Mouse (Mus musculus): ENCODE data around the gene Mllt3. TPM values are rescaled to one million over a fixed set of nuclear protein-coding genes. Genes with fewer than 3 reads are reported as not detected.

Mllt3 gene
- total and polyA plus RNA-seq, 2 experiments from 2014 or later, result 24.8 to 57.8 TPM

GRCm38 (mm10) chr4:87901166-87901565 is 132.0 kb downstream of the Mllt3 start:
- Histone ChIP-seq H3K9ac (replicated peaks; ENCODE audit: low read length, poor library complexity, severe bottlenecking) (no peak overlapping the region), H3K27ac (ENCODE audit: low read depth, low read length) (no peak overlapping the region), H3K36me3 (ENCODE audit: insufficient read depth, low read length) (no peaks in the 10 kb centered on the region), H3K9me3 (ENCODE audit: low read length) (no peaks in the 10 kb centered on the region), H3K4me2 (ENCODE audit: low read depth, low read length, poor library complexity, severe bottlenecking) (no peak overlapping the region), H3K27me3 (ENCODE audit: insufficient read depth, low read length) (no peaks in the 10 kb centered on the region), H3K4me1 (ENCODE audit: insufficient read depth, low read length) (no peaks in the 10 kb centered on the region), H3K4me3 (ENCODE audit: low read depth, low read length) (no peak overlapping the region)
- peak; percentile 21 for DNase-seq (ENCODE audit: low spot score)
- 0 out of 2 replicates have a peak, but pooled peaks have one; percentile 7 for TF ChIP-seq CTCF (IDR thresholded peaks at IDR 0.05)
- 56% methylated on average over 1 of the region's 1 CpGs for WGBS
- ATAC-seq (ENCODE audit: low FRiP score), result no peak

DNA sequence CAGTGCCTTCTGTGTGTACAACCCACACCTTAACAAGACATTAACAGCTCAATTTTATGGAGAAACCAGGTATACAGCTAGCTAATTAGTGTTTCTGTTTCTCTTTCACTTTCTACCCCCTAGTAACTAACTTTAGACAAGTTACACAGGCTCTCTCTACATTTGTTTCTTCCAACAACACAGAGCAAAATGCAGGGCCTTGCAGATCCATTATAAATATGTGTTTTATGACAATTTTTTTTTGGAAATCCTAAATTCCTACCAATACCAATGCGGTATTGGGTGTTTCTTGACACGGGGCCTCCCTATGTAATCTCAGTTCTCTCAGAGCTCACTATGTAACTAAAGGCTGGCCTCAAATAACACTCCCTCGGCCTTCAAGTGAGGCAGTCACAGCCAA is 139.7 kb downstream of the Mllt3 start:
- no peak overlapping the region for H3K4me3 ChIP-seq (ENCODE audit: low read depth, low read length)
- no peak overlapping the region for H3K27ac ChIP-seq (ENCODE audit: low read depth, low read length)
- WGBS, result 93% methylated on average over 3 of the region's 3 CpGs
- no peaks in the 10 kb centered on the region for H3K27me3 ChIP-seq (ENCODE audit: insufficient read depth, low read length)
- DNase-seq (ENCODE audit: low spot score), result no peak
- no peaks in the 10 kb centered on the region for H3K9me3 ChIP-seq (ENCODE audit: low read length)
- H3K4me1 ChIP-seq (ENCODE audit: insufficient read depth, low read length), result no peaks in the 10 kb centered on the region
- no peak overlapping the region for H3K4me2 ChIP-seq (ENCODE audit: low read depth, low read length, poor library complexity, severe bottlenecking)
- TF ChIP-seq CTCF (IDR thresholded peaks at IDR 0.05), result no peak
- no peak for ATAC-seq (ENCODE audit: low FRiP score)
- no peaks in the 10 kb centered on the region for H3K36me3 ChIP-seq (ENCODE audit: insufficient read depth, low read length)
- H3K9ac ChIP-seq (replicated peaks; ENCODE audit: low read length, poor library complexity, severe bottlenecking), result no peak overlapping the region

DNA sequence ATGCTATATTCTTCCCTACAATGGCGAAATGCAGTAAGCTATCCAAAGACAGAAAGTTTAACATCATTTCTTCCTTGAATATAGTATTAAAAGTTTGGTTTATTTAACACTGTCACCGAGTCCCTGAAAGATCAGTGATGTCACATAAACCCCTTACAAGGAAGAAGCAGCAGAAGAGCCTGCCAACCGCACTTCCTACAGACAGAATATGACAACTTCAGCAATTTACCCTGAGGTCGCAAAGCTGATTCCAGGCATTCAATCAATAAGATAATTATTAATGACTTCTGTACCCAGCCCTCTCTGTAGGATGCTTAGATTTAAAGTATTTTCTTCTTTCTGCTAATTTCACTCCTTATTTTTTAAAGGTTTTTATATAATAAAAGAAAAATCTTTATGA is 140.2 kb downstream of the Mllt3 start:
- Histone ChIP-seq H3K9me3 (ENCODE audit: low read length) (no peaks in the 10 kb centered on the region), H3K4me1 (ENCODE audit: insufficient read depth, low read length) (no peaks in the 10 kb centered on the region), H3K4me3 (ENCODE audit: low read depth, low read length) (no peak overlapping the region), H3K4me2 (ENCODE audit: low read depth, low read length, poor library complexity, severe bottlenecking) (no peak overlapping the region), H3K27ac (ENCODE audit: low read depth, low read length) (no peak overlapping the region), H3K9ac (replicated peaks; ENCODE audit: low read length, poor library complexity, severe bottlenecking) (no peak overlapping the region), H3K27me3 (ENCODE audit: insufficient read depth, low read length) (no peaks in the 10 kb centered on the region), H3K36me3 (ENCODE audit: insufficient read depth, low read length) (no peaks in the 10 kb centered on the region)
- WGBS, result 72% methylated on average over 4 of the region's 4 CpGs
- no peak for TF ChIP-seq CTCF (IDR thresholded peaks at IDR 0.05)
- DNase-seq (ENCODE audit: low spot score), result no peak
- no peak for ATAC-seq (ENCODE audit: low FRiP score)

DNA sequence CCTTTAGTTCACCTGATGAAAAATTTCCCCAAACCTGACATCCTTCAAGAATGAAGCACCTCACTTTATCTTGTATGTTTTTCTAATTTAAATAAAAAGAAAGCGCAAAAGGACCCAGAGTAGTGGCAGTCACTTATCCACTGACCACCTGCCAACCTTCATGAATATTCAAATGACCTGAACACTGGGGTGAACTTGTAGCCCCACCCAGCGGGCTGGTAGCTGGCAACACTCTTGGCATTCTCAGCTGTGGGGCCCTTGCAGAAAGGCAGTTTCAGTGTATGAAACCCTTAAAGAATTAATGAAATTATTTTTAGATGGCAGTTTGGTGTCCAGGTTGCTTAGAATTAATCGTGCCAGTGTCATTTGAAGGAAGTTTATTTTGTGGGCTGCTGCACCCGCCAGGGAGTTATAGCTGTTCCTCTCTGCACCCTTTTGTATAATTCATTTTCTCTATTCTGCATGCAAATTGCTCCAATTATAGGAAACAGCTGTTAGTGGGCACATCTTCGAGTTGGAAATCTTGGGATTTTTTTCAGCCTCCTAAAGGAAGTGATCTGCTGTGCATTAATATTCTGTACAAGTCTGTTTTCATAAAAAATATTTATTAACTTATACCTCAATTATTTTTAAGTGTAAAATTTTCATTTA is 149.8 kb downstream of the Mllt3 start:
- Histone ChIP-seq H3K27me3 (ENCODE audit: insufficient read depth, low read length) (no peaks in the 10 kb centered on the region), H3K4me3 (ENCODE audit: low read depth, low read length) (no peak overlapping the region), H3K4me2 (ENCODE audit: low read depth, low read length, poor library complexity, severe bottlenecking) (no peak overlapping the region), H3K36me3 (ENCODE audit: insufficient read depth, low read length) (no peaks in the 10 kb centered on the region), H3K9ac (replicated peaks; ENCODE audit: low read length, poor library complexity, severe bottlenecking) (no peak overlapping the region), H3K9me3 (ENCODE audit: low read length) (no peaks in the 10 kb centered on the region), H3K4me1 (ENCODE audit: insufficient read depth, low read length) (no peaks in the 10 kb centered on the region; the same call in 1 of the 2 replicates), H3K27ac (ENCODE audit: low read depth, low read length) (no peak overlapping the region)
- WGBS, result 33% methylated on average over 5 of the region's 5 CpGs
- no peak for TF ChIP-seq CTCF (IDR thresholded peaks at IDR 0.05)
- ATAC-seq (ENCODE audit: low FRiP score) (no peak), DNase-seq (ENCODE audit: low spot score) (peak; percentile 59)

- DNase-seq (ENCODE audit: low spot score), result no peak
- Histone ChIP-seq H3K27ac (ENCODE audit: low read depth, low read length) (no peak overlapping the region), H3K9me3 (ENCODE audit: low read length) (no peaks in the 10 kb centered on the region), H3K9ac (replicated peaks; ENCODE audit: low read length, poor library complexity, severe bottlenecking) (no peak overlapping the region), H3K36me3 (ENCODE audit: insufficient read depth, low read length) (no peaks in the 10 kb centered on the region), H3K4me2 (ENCODE audit: low read depth, low read length, poor library complexity, severe bottlenecking) (no peak overlapping the region), H3K4me3 (ENCODE audit: low read depth, low read length) (no peak overlapping the region), H3K27me3 (ENCODE audit: insufficient read depth, low read length) (no peaks in the 10 kb centered on the region), H3K4me1 (ENCODE audit: insufficient read depth, low read length) (no peaks in the 10 kb centered on the region; the same call in 1 of the 2 replicates)
- no peak for TF ChIP-seq CTCF (IDR thresholded peaks at IDR 0.05)
- WGBS, result 100% methylated on average over 1 of the region's 1 CpGs
- no peak for ATAC-seq (ENCODE audit: low FRiP score)
Measured at GRCm38 (mm10) chr4:87881995-87882394, 151.2 kb downstream of the Mllt3 start.

GRCm38 (mm10) chr4:87881583-87881982 is 151.6 kb downstream of the Mllt3 start:
- Histone ChIP-seq H3K36me3 (ENCODE audit: insufficient read depth, low read length) (no peaks in the 10 kb centered on the region), H3K9me3 (ENCODE audit: low read length) (no peaks in the 10 kb centered on the region), H3K4me2 (ENCODE audit: low read depth, low read length, poor library complexity, severe bottlenecking) (no peak overlapping the region), H3K4me1 (ENCODE audit: insufficient read depth, low read length) (no peaks in the 10 kb centered on the region; the same call in 1 of the 2 replicates), H3K4me3 (ENCODE audit: low read depth, low read length) (no peak overlapping the region), H3K9ac (replicated peaks; ENCODE audit: low read length, poor library complexity, severe bottlenecking) (no peak overlapping the region), H3K27me3 (ENCODE audit: insufficient read depth, low read length) (no peaks in the 10 kb centered on the region), H3K27ac (ENCODE audit: low read depth, low read length) (no peak overlapping the region)
- no peak for TF ChIP-seq CTCF (IDR thresholded peaks at IDR 0.05)
- no peak for DNase-seq (ENCODE audit: low spot score)
- whole genome bisulfite sequencing, result 92% methylated on average over 2 of the region's 2 CpGs
- no peak for ATAC-seq (ENCODE audit: low FRiP score)

Data from midbrain, postnatal 0 days (tissue).